Mouse (Mus musculus): ENCODE results near the gene Slc22a13.

- TF ChIP-seq GATA1 (IDR thresholded peaks at IDR 0.05; ENCODE audit: borderline replicate concordance, low read length) (no peak), FLI1 (IDR thresholded peaks at IDR 0.05; ENCODE audit: low read length) (no peak)
These were observed 62.7 kb downstream of the Slc22a13 start for GRCm38 (mm10) chr9:119146098-119146770.
